Mouse (Mus musculus): ENCODE measurements around the gene Pde4d. TPM values are rescaled to one million over a fixed set of nuclear protein-coding genes. Genes with fewer than 3 reads are reported as not detected.

The Pde4d gene
- total RNA-seq, 2 experiments from 2014 or later: 38.1 to 40.2 TPM

- DNase-seq: no peak
Measured at GRCm38 (mm10) chr13:109628606-109629005, 1178.9 kb downstream of the Pde4d start.

- no peak for DNase-seq
Measured at GRCm38 (mm10) chr13:109629216-109629615, 1179.5 kb downstream of the Pde4d start.

- DNase-seq: no peak
Measured at GRCm38 (mm10) chr13:109631399-109632026, 1181.8 kb downstream of the Pde4d start.

- peak in 1 of 2 experiments; percentile 30 for DNase-seq
Measured at GRCm38 (mm10) chr13:109632387-109633036, 1182.8 kb downstream of the Pde4d start.

- no peak for DNase-seq
Measured at GRCm38 (mm10) chr13:109633037-109633418, 1183.3 kb downstream of the Pde4d start.

GRCm38 (mm10) chr13:109635901-109636520 lies 1186.3 kb downstream of the Pde4d start:
- DNase-seq: peak; percentile 15 to 46

GRCm38 (mm10) chr13:109638273-109638672 lies 1188.5 kb downstream of the Pde4d start:
- DNase-seq: no peak

- no peak for DNase-seq
Measured at GRCm38 (mm10) chr13:109639286-109639685, 1189.5 kb downstream of the Pde4d start.

GRCm38 (mm10) chr13:109641562-109641961 lies 1191.8 kb downstream of the Pde4d start:
- DNase-seq: no peak

GRCm38 (mm10) chr13:109643419-109643818 lies 1193.7 kb downstream of the Pde4d start:
- DNase-seq: peak in 1 of 2 experiments; percentile 13

GRCm38 (mm10) chr13:109644086-109644485 lies 1194.3 kb downstream of the Pde4d start:
- DNase-seq: no peak

GRCm38 (mm10) chr13:109645284-109645909 lies 1195.6 kb downstream of the Pde4d start:
- DNase-seq: no peak

GRCm38 (mm10) chr13:109645910-109646284 lies 1196.1 kb downstream of the Pde4d start:
- DNase-seq: no peak

- DNase-seq: no peak
Measured at GRCm38 (mm10) chr13:109646597-109647232, 1197.0 kb downstream of the Pde4d start.

GRCm38 (mm10) chr13:109647479-109648199 lies 1197.9 kb downstream of the Pde4d start:
- no peak for DNase-seq

- no peak for DNase-seq
Measured at GRCm38 (mm10) chr13:109648311-109648710, 1198.6 kb downstream of the Pde4d start.

GRCm38 (mm10) chr13:109651790-109652605 lies 1202.2 kb downstream of the Pde4d start:
- no peak for DNase-seq

- no peak for DNase-seq
Measured at GRCm38 (mm10) chr13:109652631-109653030, 1202.9 kb downstream of the Pde4d start.

GRCm38 (mm10) chr13:109655390-109655789 lies 1205.6 kb downstream of the Pde4d start:
- no peak for DNase-seq

GRCm38 (mm10) chr13:109659103-109659502 lies 1209.4 kb downstream of the Pde4d start:
- DNase-seq: no peak

GRCm38 (mm10) chr13:109661345-109661744 lies 1211.6 kb downstream of the Pde4d start:
- no peak for DNase-seq

All from adrenal gland, postnatal 36 days (tissue).